Mouse (Mus musculus) liver (tissue): ENCODE measurements around the gene Adam33.
"Not testable (repeated sequence)": the region's sequence is repeated elsewhere in the genome, so short reads cannot be mapped to it uniquely, and the experiment has no call there.

Experiments
- DNase-seq: peaks from one replicate; pipeline ENCODE4 v3.0.0-alpha.2; 2020; ENCODE audit warnings: mixed read lengths

Adam33 gene

DNA sequence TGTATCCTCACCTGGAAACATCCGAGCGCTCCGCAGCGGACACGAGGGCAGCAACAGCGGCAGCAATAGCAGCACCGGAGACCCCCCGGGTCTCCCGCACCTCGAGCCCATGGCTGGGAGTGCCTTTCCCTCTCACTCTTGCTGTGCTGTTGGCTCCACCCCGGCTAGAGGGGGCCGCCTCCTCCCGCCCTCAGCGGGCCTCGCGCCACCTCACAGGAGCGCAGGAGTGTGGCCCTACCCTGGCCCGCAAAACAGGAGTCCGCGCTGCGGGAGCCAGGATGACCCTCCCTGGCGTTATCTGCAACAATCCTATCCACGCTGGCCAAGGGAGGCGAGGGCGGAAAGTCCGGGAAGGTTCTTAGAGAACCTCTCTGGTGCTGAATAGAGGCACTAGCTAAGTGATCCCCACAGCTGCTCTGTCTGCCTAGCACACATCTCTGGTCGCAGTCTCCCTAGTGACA, at the start of gene Adam33:
Gene Adam33 (minus strand): TSS at position 411 of the 461 bp plus-strand sequence.
- DNase-seq, result peak; percentile 22

DNA sequence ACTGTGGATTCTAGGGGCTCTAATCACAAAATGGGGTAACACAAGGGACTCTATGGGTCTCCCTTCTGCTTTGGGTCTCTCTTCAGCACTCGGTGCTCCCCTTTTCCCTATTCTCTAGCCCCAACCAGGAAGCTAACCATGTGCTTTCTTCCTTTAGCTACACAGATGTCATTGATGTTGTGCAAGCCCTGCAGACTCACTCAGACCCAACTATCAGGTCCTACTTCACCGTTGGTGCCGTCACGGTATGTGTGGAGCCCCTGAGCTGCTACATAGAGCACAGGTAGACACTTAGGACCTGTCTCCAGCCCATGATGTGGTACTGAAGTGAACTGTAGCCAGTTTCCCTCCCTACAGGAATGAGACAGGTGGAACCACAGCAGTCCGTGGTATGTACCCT, 42.4 kb upstream of the Adam33 start:
- no peak for DNase-seq

DNA sequence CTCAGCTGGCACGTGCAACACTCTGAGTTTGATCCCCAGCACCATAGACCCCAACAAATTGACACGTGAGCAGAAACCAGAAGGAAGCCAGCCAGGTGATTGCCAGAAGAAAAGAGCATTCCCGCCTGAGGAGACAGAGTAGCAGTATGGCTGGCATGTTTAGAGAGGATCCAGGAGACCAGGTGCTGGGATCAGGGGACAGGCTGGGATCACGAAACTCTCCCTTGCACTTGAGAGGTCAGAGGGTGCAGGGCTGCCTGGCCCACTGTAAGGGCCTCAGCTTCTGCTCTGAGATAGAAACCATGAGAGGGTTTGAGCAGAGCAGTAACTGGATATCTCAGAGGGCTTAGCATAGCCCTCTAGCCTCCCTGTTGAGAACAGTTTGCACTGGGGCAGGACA, 41.4 kb upstream of the Adam33 start:
- DNase-seq, result not testable (repeated sequence)

- no peak for DNase-seq
These were observed 40.4 kb upstream of the Adam33 start for GRCm38 (mm10) chr2:131104021-131104420.

GRCm38 (mm10) chr2:131101530-131101929, 37.9 kb upstream of the Adam33 start:
- no peak for DNase-seq

- DNase-seq, result no peak
These were observed 33.5 kb upstream of the Adam33 start for GRCm38 (mm10) chr2:131097087-131097486.

GRCm38 (mm10) chr2:131096101-131096795, 32.6 kb upstream of the Adam33 start:
- peak; percentile 87 for DNase-seq

DNA sequence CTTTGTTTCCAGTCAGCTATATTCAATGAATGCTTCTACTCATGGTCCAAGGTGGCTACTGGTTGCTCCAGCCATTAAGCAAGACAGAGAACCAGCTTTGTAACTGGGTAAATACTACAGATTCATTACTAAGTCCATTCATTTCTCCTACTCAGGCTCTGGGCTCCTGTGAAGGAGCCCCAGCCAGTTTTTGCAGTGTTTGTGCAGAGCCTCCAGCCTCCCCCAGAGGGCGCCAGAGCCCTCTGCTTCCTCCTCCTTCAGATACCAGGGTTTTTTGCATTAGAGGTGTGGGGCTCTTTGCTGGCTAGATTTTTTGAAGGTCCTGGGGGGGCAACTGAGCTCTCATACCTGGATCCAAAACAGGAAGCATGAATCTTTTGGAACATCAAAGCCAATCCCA, 31.2 kb upstream of the Adam33 start:
- DNase-seq, result peak; percentile 82

DNA sequence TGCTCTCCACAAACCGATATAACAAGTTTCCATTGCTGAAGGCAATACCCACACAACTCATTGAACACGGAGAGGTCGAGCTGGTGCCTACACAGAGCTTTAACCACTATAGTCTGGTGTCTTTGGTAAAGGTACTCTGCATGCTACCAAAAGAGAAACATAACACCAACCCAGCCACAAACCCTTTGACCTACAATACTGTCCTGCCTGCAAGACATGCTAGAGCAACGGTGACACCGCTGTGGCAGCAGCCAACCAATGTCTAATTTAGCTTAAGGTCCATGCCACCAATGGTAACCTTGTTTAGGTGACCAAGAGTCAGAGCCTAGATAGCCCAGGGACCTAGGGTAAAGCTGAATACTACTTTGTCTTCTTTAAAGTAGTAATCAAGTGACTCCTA, 30.0 kb upstream of the Adam33 start:
- no peak for DNase-seq

- DNase-seq, result no peak
These were observed 27.2 kb upstream of the Adam33 start for GRCm38 (mm10) chr2:131090852-131091251.

DNA sequence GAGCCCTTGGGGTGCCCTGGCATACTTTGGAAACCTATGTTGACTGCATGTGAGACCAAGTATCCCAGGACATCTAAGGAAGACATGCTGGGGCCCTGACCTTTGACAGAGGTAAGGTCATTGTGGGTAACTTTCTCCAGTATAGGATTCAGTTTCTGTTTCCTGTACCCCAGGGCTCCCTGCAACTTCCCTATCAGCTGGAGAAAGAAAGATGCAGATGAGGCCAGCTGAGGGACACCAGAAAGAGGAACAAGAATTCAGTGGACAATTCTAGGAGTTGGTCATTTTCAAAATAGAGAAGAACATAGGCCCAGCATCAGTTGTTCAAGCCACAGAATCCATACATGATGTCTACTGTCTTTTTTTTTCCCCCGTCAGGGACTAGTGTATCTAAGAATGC, 26.0 kb upstream of the Adam33 start:
- DNase-seq, result no peak

DNA sequence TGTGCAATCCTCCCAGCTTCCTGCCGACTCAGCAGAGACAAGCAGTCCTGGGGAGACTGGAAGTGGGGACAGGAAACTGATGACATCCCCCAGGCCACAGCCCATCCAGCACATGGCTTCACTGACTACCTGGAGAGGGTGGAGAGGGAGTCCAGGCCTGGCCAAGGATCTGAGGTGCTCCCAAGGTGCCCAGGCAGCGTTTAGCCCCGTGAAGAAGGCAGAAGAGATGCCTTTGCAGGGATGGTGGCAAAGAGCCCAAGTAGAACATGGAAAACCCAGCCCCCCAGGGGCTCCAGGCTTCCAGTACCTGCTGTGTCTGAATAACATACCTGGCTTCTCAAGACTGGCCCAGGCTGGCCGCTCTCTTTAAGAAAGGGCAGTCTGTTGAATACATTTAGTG, 25.0 kb upstream of the Adam33 start:
- DNase-seq, result no peak

GRCm38 (mm10) chr2:131086667-131087390, 23.2 kb upstream of the Adam33 start, which contains the start of gene Siglec1:
TSS of gene Siglec1 (minus strand) at chr2:131086765.
- no peak for DNase-seq

DNA sequence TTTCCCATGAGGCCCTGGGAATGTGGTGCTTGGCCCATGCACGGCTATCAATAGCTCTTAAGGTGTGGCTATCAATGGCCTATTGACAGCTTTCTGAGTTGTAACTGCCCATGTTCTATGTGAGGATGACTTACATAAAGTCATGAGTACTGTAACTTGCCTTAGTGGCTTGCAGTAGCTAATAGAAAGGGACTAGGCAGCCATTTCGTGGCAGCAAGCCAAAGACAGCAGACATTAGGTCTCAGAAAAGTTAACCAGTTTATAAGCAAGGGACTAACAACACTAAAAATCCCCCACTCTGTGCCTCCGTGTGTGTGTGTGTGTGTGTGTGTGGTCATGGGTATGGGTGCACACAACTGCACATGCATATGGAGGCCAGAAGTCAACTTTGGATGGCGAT, 20.6 kb upstream of the Adam33 start:
- DNase-seq, result no peak

DNA sequence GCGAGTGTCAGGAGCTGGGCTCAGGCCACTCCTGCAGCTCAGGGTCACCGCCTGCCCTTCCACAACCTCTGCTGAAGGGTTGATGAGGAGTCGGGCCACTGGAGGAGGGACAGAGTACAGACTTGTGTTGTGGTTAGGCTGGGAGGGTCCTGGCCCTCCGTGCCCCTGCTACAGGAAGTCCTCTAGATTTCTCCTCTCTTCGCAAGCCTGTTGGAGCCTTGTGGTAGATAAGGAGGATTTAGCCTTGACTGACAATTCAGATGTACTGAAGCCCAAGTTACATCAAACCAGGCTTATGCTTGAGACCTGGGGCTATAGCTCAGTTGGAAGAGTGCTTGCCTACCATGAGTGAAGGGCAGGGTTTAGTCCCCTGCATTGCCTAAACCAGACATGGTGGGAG, 16.9 kb upstream of the Adam33 start:
- DNase-seq, result no peak

- no peak for DNase-seq
These were observed 8.9 kb upstream of the Adam33 start for GRCm38 (mm10) chr2:131072536-131072935.

GRCm38 (mm10) chr2:131067481-131067880, 3.9 kb upstream of the Adam33 start:
- DNase-seq, result no peak

GRCm38 (mm10) chr2:131066342-131066741, 2.7 kb upstream of the Adam33 start:
- no peak for DNase-seq

DNA sequence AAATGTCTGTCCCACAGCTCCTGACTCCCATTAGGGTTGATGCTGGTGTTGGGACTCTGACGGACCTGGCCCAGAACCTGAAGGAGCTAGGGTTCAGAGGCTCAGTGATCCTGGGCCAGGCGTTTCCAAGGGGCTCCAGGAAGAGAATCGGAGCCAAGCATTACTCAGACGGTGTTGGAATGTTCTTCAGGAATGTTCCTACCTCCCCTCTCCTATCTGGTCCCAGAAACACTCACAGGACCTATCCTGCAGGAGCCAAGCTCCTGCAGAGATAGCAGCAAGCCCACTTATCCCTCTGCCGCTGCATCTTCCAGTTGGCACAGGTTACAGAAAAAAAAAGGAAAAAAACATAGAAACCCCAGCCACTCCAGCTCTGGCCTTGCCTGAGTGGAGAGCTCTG, 2.0 kb downstream of the Adam33 start:
- DNase-seq, result no peak

- DNase-seq, result no peak
These were observed 2.8 kb downstream of the Adam33 start for GRCm38 (mm10) chr2:131060784-131061183.

- no peak for DNase-seq
These were observed 3.7 kb downstream of the Adam33 start for GRCm38 (mm10) chr2:131059781-131060540.

DNA sequence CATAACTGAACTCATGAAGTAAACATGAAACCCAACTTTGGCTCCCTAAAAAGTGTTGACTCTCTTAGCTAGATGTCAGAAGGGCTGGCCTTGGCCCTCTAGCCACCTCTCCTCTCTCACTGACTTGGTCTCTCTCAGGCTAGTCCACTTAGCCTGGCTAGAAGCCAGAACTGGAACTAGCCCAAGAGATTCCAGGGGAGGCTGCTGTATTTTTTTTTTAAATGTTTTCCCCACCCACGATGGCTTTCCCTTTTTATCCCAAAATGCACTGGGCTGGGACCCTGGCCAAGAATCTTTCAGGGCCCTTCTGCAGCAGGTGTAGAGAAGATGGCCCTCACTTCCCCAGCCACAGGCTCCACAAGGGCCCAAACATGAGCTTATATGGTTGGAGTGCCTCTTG, 4.2 kb downstream of the Adam33 start:
- DNase-seq, result no peak

DNA sequence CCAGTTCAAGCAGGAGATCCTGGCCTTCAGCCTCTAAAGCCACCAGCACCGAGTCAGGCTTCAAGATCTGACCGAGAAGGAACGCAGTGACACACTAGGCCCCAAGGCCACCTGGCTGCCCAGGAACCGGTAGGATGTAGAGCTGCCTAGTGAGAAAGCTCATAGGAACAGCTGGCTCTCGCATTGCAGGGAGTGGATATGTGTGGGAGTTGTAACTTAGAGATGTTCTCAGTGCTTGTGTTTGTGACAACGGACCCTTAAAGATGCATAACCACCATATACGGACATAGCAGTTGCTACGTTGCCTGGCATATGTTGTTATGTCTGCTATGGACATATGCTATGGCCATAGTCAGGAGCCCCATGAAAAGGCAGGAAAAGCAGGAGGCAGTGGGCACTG, 4.9 kb downstream of the Adam33 start:
- DNase-seq, result no peak

DNA sequence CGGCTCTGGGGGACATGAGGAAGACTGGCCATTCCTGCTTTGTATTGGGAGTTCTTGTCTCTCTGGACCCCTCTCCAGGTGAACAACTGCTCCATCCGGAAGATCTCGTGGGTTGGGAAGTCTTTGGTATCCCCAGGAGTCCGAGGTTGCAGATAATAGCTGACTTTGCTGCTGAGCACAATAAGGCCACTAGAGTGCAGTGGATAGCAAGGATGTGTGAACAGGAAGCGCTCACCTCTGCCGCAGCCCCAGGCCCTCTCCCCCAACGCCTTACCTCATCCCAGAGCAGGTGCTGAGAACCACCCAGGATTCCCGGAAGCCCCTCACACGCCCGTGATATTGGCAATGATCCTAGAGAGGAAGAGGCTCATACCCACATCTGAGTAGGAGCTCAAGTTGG, 7.4 kb downstream of the Adam33 start:
- DNase-seq, result peak; percentile 29
